ENCODE assay signal across 23 mouse cellular contexts in genomic region chr16:32390882-32391281, GRCm38 (mm10). TPM values are rescaled to one million over a fixed set of nuclear protein-coding genes. Genes with fewer than 3 reads are reported as not detected.
DNase-seq lines count a peak whose midpoint lies in the region; ATAC-seq lines count a peak whose summit lies in the region.
"Had no signal": no experiment of that assay in that cellular context is flagged by ENCODE, and none has a peak within 500 bp of the region (broad histone marks: within the 10 kb centered on the region; RNA-seq: fewer than 3 reads in every experiment).

No protein-coding gene starts in this region.

- DNase-seq in heart, adult 11 months = peak; percentile 6
- no peak for DNase-seq in heart, adult 9 months (ENCODE audit: low spot score in 2 of 2)
- peak; percentile 39 for DNase-seq in 416B (ENCODE audit: low read depth)
- DNase-seq in spleen, postnatal 4 days (ENCODE audit: low spot score in 2 of 2) = no peak
- no peak for DNase-seq in left cerebral cortex, adult 9 months (ENCODE audit: low spot score in 2 of 2)
- DNase-seq: adrenal gland, adult 2 months; adrenal gland, postnatal 10 days; adrenal gland, postnatal 25 days; cerebellum, adult 11 months; cerebellum, adult 18-20 months; cerebellum, adult 8-10 months; cerebellum, adult 9-11 months; cerebellum, postnatal 14 days; cerebellum, postnatal 36 days; embryo, embryonic 11 days; forebrain, postnatal 0 days had no signal

- peak; percentile 77 for ATAC-seq in megakaryocyte, adult 5-6 weeks (ENCODE audit: poor library complexity, severe bottlenecking)
- ATAC-seq: forebrain, embryonic 13.5 days; forebrain, embryonic 15.5 days; forebrain, postnatal 0 days had no signal

RNA-seq across cellular contexts. Expression of gene Tm4sf19, which starts 9.4 kb away (rescaled TPM):
- total RNA-seq in megakaryocyte, adult 5-6 weeks (2015) = not detected in 2 replicates
- total RNA-seq in megakaryocyte, adult 5-6 weeks (2017) = not detected in 2 replicates
- total RNA-seq: adrenal gland, postnatal 25 days; adrenal gland, postnatal 4 days; common myeloid progenitor, adult 5-6 weeks; ES-E14; MEL had no signal

RNA-seq across cellular contexts. Expression of gene Tctex1d2, which starts 28.6 kb away (rescaled TPM):
- 25.3 and 25.4 TPM in 2 replicates for total RNA-seq in megakaryocyte, adult 5-6 weeks (2015)
- 26.2 and 30.9 TPM in 2 replicates for total RNA-seq in megakaryocyte, adult 5-6 weeks (2017)

RNA-seq across cellular contexts. Expression of gene Pcyt1a, which starts 39.8 kb away (rescaled TPM):
- total RNA-seq in megakaryocyte, adult 5-6 weeks (2015) = 32.5 and 38.2 TPM in 2 replicates
- 43.9 and 59.9 TPM in 2 replicates for total RNA-seq in megakaryocyte, adult 5-6 weeks (2017)

RNA-seq across cellular contexts. Expression of gene Ubxn7, which starts 58.8 kb away (rescaled TPM):
- 26.2 and 38.3 TPM in 2 replicates for total RNA-seq in megakaryocyte, adult 5-6 weeks (2015)
- 25.0 and 31.4 TPM in 2 replicates for total RNA-seq in megakaryocyte, adult 5-6 weeks (2017)

Comparison
In these comparisons a context has a peak if more than half of its experiments do, and no peak if none do; other contexts are left out.
1. DNase-seq: peak in heart, adult 11 months (single experiment) and 416B (single experiment); none in heart, adult 9 months (0 of 2), spleen, postnatal 4 days (0 of 2) and left cerebral cortex, adult 9 months (0 of 2).